Mouse (Mus musculus): ENCODE data around the gene Gna15.

GRCm38 (mm10) chr10:81564216-81564615 is 40.2 kb upstream of the Gna15 start:
- TF ChIP-seq CTCF (IDR thresholded peaks at IDR 0.05; ENCODE audit: low read depth) = no peak
- no peak for TF ChIP-seq EP300 (IDR thresholded peaks at IDR 0.05; ENCODE audit: low read depth)

Measured in liver, postnatal 0 days (tissue).